Mouse (Mus musculus): ENCODE data around the gene Dap3. TPM values are rescaled to one million over a fixed set of nuclear protein-coding genes. Genes with fewer than 3 reads are reported as not detected.

Dap3 gene
- total and polyA plus RNA-seq, 3 experiments = 128 to 169 (median 145) TPM

GRCm38 (mm10) chr3:88913511-88914383, 37.2 kb downstream of the Dap3 start, which contains the start of gene Msto1:
Msto1 (minus strand) TSS chr3:88913999.
- peaks cover 35 to 56% of the 10 kb centered on the region in 2 experiments for H3K36me3 ChIP-seq (replicated peaks in 1 of 2; ENCODE audit: control insufficient read depth in 1 of 2, insufficient read depth in 1 of 2, low read length in 1 of 2)
- peaks cover 5 to 16% of the 10 kb centered on the region in 2 experiments; a peak in 3 of 4 replicates for H3K4me1 ChIP-seq (ENCODE audit: control insufficient read depth in 1 of 2, insufficient read depth in 2 of 2)
- peak within 1 kb of the TSS; percentile 77 for H3K9ac ChIP-seq (ENCODE audit: insufficient read depth, low read depth)
- no peaks in the 10 kb centered on the region for H3K27me3 ChIP-seq (replicated peaks)
- H3K4me3 ChIP-seq (replicated peaks in 1 of 3; ENCODE audit: low read depth in 2 of 3, low read length in 2 of 3, poor library complexity in 1 of 3) = peak within 1 kb of the TSS; percentile 80 to 93 (median 86)
- dilution Hi-C loops (cut with MboI; ENCODE audit: extremely low pct_ligation_motif_present, extremely low pct_unique_long_range_greater_than_20kb, low sequenced_read_pairs) = no loop called here
- H3K27ac ChIP-seq (ENCODE audit: insufficient read depth, low read depth) = peak within 1 kb of the TSS; percentile 22; the same call in 1 of the 2 replicates
- in situ Hi-C loops (cut with MboI; ENCODE audit: low pct_ligation_motif_present, low pct_unique_long_range_greater_than_20kb, low sequenced_read_pairs) = no loop called here
- peak; percentile 95 for DNase-seq (ENCODE audit: extremely low read depth)
- peak within 1 kb of the TSS; percentile 93 for H3K4me2 ChIP-seq (ENCODE audit: insufficient read depth, low read depth, poor library complexity, severe bottlenecking)
- no peaks in the 10 kb centered on the region for H3K9me3 ChIP-seq (replicated peaks; ENCODE audit: low read length)
- H3K79me2 ChIP-seq (replicated peaks; ENCODE audit: control insufficient read depth, extremely low read depth, insufficient read depth, poor library complexity, severe bottlenecking) = peaks cover 13% of the 10 kb centered on the region; the same call in 1 of the 2 replicates
- TF ChIP-seq CHD2 (IDR thresholded peaks at IDR 0.05; ENCODE audit: low read length) = peak; percentile 42; the same call in 1 of the 2 replicates
- TF ChIP-seq IRF4 (IDR thresholded peaks at IDR 0.05; ENCODE audit: low read depth, low read length) = peak; percentile 63
- TF ChIP-seq RAD21 (IDR thresholded peaks at IDR 0.05; ENCODE audit: low read depth, low read length) = no peak
- peak; percentile 72 for TF ChIP-seq HCFC1 (IDR thresholded peaks at IDR 0.05; ENCODE audit: low read depth, low read length)
- TF ChIP-seq EP300 (IDR thresholded peaks at IDR 0.05; ENCODE audit: low read length) = 0 out of 2 replicates have a peak, but pooled peaks have one; percentile 20
- TF ChIP-seq NRF1 (IDR thresholded peaks at IDR 0.05; ENCODE audit: low read depth, low read length) = 0 out of 2 replicates have a peak, but pooled peaks have one; percentile 22
- TF ChIP-seq PAX5 (IDR thresholded peaks at IDR 0.05; ENCODE audit: low read length) = no peak
- TF ChIP-seq ETS1 (conservative IDR thresholded peaks at IDR 0.05; ENCODE audit: low read depth, low read length) = no peak
- peak; percentile 51; the same call in 1 of the 2 replicates for TF ChIP-seq CHD1 (IDR thresholded peaks at IDR 0.05; ENCODE audit: low read depth, low read length)
- no peak for TF ChIP-seq SMC3 (IDR thresholded peaks at IDR 0.05; ENCODE audit: low read depth, low read length)
- peak; percentile 84 for TF ChIP-seq MYC (IDR thresholded peaks at IDR 0.05; ENCODE audit: low read depth, low read length)
- no peak for TF ChIP-seq GABPA (IDR thresholded peaks at IDR 0.05; ENCODE audit: insufficient replicate concordance, low read depth, low read length)
- TF ChIP-seq E2F4 (IDR thresholded peaks at IDR 0.05; ENCODE audit: insufficient replicate concordance, low read depth, low read length) = peak; percentile 49; the same call in 1 of the 2 replicates
- peak; percentile 98 for TF ChIP-seq ZMIZ1 (IDR thresholded peaks at IDR 0.05; ENCODE audit: low read depth, low read length)
- TF ChIP-seq BHLHE40 (IDR thresholded peaks at IDR 0.05; ENCODE audit: low read depth, low read length) = peak; percentile 77
- no peak; the same call in 1 of the 2 replicates for TF ChIP-seq MAZ (IDR thresholded peaks at IDR 0.05; ENCODE audit: low read depth, low read length)
- TF ChIP-seq POLR2AphosphoS2 (IDR thresholded peaks at IDR 0.05; ENCODE audit: low read depth, low read length) = peak; percentile 83; the same call in 1 of the 2 replicates
- peak; percentile 99 for TF ChIP-seq NELFE (IDR thresholded peaks at IDR 0.05; ENCODE audit: low read depth, low read length)
- TF ChIP-seq MEF2A (IDR thresholded peaks at IDR 0.05; ENCODE audit: borderline replicate concordance, low read depth, low read length) = peak; percentile 64; the same call in 1 of the 2 replicates
- 0 out of 2 replicates have a peak, but pooled peaks have one; percentile 23 for TF ChIP-seq RCOR1 (conservative IDR thresholded peaks at IDR 0.05; ENCODE audit: low read depth, low read length)
- TF ChIP-seq JUN (IDR thresholded peaks at IDR 0.05; ENCODE audit: insufficient read depth, low read depth, low read length) = no peak
- TF ChIP-seq ELF1 (IDR thresholded peaks at IDR 0.05; ENCODE audit: low read depth, low read length) = peak; percentile 85
- peak; percentile 87 for TF ChIP-seq TCF12 (IDR thresholded peaks at IDR 0.05; ENCODE audit: low read depth, low read length)
- peak; percentile 90 for TF ChIP-seq TBP (conservative IDR thresholded peaks at IDR 0.05; ENCODE audit: low read depth, low read length)
- TF ChIP-seq USF1 (IDR thresholded peaks at IDR 0.05; ENCODE audit: low read depth, low read length) = peak; percentile 90
- TF ChIP-seq ZKSCAN1 (IDR thresholded peaks at IDR 0.05; ENCODE audit: borderline replicate concordance, low read depth, low read length) = no peak
- no peak for TF ChIP-seq JUND (conservative IDR thresholded peaks at IDR 0.05; ENCODE audit: low read depth, low read length)
- no peak for TF ChIP-seq MAFK (IDR thresholded peaks at IDR 0.05; ENCODE audit: insufficient replicate concordance, low read length)
- TF ChIP-seq POLR2A (IDR thresholded peaks at IDR 0.05; ENCODE audit: low read depth, low read length) = peak; percentile 99
- peak; percentile 60 for TF ChIP-seq ZNF384 (IDR thresholded peaks at IDR 0.05; ENCODE audit: low read depth, low read length)
- TF ChIP-seq MAX (IDR thresholded peaks at IDR 0.05; ENCODE audit: low read length) = peak; percentile 97
- TF ChIP-seq KAT2A (IDR thresholded peaks at IDR 0.05; ENCODE audit: insufficient replicate concordance, low read length) = peak; percentile 58; the same call in 1 of the 2 replicates
- TF ChIP-seq ZC3H11A (IDR thresholded peaks at IDR 0.05; ENCODE audit: low read depth, low read length) = no peak
- TF ChIP-seq UBTF (IDR thresholded peaks at IDR 0.05; ENCODE audit: low read depth, low read length) = no peak
- TF ChIP-seq USF2 (conservative IDR thresholded peaks at IDR 0.05; ENCODE audit: low read depth, low read length) = peak; percentile 62; the same call in 1 of the 2 replicates
- peak; percentile 89 for TF ChIP-seq SIN3A (IDR thresholded peaks at IDR 0.05; ENCODE audit: low read length)
- TF ChIP-seq CTCF (conservative IDR thresholded peaks at IDR 0.05 in 1 of 2, IDR thresholded peaks at IDR 0.05 in 1 of 2; ENCODE audit: low read depth in 2 of 2, low read length in 2 of 2) = no peak
